Mouse (Mus musculus) limb, embryonic 14.5 days (tissue): Measurements from ENCODE around the gene Fam205a1. TPM values are rescaled to one million over a fixed set of nuclear protein-coding genes. Genes with fewer than 3 reads are reported as not detected.

Experiments
- ATAC-seq: fragments of 200-750 bp; cut with Nextera tagmentation; 2 replicates; pipeline ENCODE4 v1.8.0; 2017; ENCODE audit warnings: low read depth, moderate number of reproducible peaks, moderate TSS enrichment; ENCODE audit not compliant: low FRiP score
- DNase-seq: peaks from one replicate; pipeline ENCODE4 v3.0.0-alpha.2; 2015; ENCODE audit warnings: low spot score
- H3K27ac ChIP-seq: fragments of 300-500 bp; sonication (generic); replicated peaks from 2 replicates; pipeline ENCODE4 v1.5.1; 2014; ENCODE audit warnings: low read depth, mild to moderate bottlenecking, low read length, moderate library complexity, mixed read lengths
- H3K27me3 ChIP-seq: fragments of 300-500 bp; sonication (generic); 2 replicates; pipeline ENCODE4 v1.6.1; 2014; ENCODE audit warnings: low read length, mixed read lengths; ENCODE audit not compliant: control insufficient read depth, insufficient read depth
- H3K36me3 ChIP-seq: fragments of 300-500 bp; sonication (generic); 2 replicates; pipeline ENCODE4 v1.6.1; 2014; ENCODE audit warnings: mild to moderate bottlenecking, low read length, moderate library complexity, mixed read lengths; ENCODE audit not compliant: control insufficient read depth, insufficient read depth
- H3K4me1 ChIP-seq: fragments of 300-500 bp; sonication (generic); 2 replicates; pipeline ENCODE4 v1.6.1; 2014; ENCODE audit warnings: antibody characterized with exemption, low read length, mixed read lengths; ENCODE audit not compliant: control insufficient read depth, insufficient read depth
- H3K4me2 ChIP-seq: fragments of 300-500 bp; sonication (generic); replicated peaks from 2 replicates; pipeline ENCODE4 v1.6.1; 2014; ENCODE audit warnings: low read depth, mild to moderate bottlenecking, low read length, moderate library complexity; ENCODE audit not compliant: severe bottlenecking
- H3K4me3 ChIP-seq: fragments of 300-500 bp; sonication (generic); replicated peaks from 2 replicates; pipeline ENCODE4 v1.5.1; 2014; ENCODE audit warnings: low read length
- H3K9ac ChIP-seq: fragments of 300-500 bp; sonication (generic); 2 replicates; pipeline ENCODE4 v1.6.1; 2014; ENCODE audit warnings: mild to moderate bottlenecking, low read depth, low read length, moderate library complexity; ENCODE audit not compliant: severe bottlenecking
- H3K9me3 ChIP-seq: fragments of 300-500 bp; sonication (generic); 2 replicates; pipeline ENCODE4 v1.6.1; 2016; ENCODE audit warnings: low read length; ENCODE audit not compliant: control insufficient read depth
- POLR2A ChIP-seq: fragments of 200-500 bp; IDR thresholded peaks from 2 replicates; pipeline ENCODE4 v1.8.0; 2012; ENCODE audit warnings: inconsistent platforms, mild to moderate bottlenecking, moderate library complexity, borderline replicate concordance; ENCODE audit not compliant: insufficient read depth, insufficient read length; ENCODE audit errors: extremely low read depth
- WGBS: fragments of 180-500 bp; shearing (Covaris S2); extraction: QIAGEN DNeasy Blood & Tissue Kit; methylation state at CpG from one replicate; pipeline ENCODE4 v1.1.7; 2014; 5-methylcytosine and 5-hydroxymethylcytosine counted together
- polyA plus RNA-seq, 2 experiments: library from polyadenylated mRNA; depleted of rRNA in 1 of 2; stranded (reverse) in 1 of 2; unstranded in 1 of 2; fragments of >200 nt; fragmentation: Nextera tagmentation in 1 of 2; extraction: Ambion mirVana in 1 of 2; gene quantifications; 2 replicates each; pipeline versions ENCODE4 v1.2.1 to v1.2.3; 2012 to 2014

The Fam205a1 gene
- polyA plus RNA-seq, 2 experiments: 0.06 TPM; not detected in 1

DNA sequence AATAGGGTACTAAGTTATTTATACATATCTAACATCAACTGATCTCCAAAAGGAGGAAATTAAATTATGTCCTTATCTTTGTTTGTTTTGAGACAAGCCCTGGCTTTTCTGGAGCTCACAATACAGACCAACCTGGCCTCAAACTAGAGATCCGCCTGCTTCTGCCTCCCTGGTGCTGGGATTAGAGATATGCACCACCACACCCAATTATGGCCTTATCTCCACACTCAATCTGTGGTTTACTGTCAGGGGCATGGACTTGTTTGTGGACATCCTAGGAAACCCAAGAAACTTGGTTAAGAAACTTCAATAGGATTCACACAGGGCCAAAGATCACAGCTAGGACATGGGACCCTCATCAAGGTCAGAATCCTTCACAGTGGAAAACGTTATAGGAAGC is 24.0 kb upstream of the Fam205a1 start:
- Histone ChIP-seq H3K36me3 (no peaks in the 10 kb centered on the region), H3K4me1 (no peaks in the 10 kb centered on the region), H3K4me3 (no peak overlapping the region), H3K27ac (no peak overlapping the region), H3K27me3 (no peaks in the 10 kb centered on the region), H3K9me3 (no peaks in the 10 kb centered on the region), H3K9ac (no peak overlapping the region), H3K4me2 (no peak overlapping the region)
- 76% methylated on average over 2 of the region's 2 CpGs for whole genome bisulfite sequencing
- TF ChIP-seq POLR2A: no peak
- ATAC-seq (no peak), DNase-seq (no peak)

DNA sequence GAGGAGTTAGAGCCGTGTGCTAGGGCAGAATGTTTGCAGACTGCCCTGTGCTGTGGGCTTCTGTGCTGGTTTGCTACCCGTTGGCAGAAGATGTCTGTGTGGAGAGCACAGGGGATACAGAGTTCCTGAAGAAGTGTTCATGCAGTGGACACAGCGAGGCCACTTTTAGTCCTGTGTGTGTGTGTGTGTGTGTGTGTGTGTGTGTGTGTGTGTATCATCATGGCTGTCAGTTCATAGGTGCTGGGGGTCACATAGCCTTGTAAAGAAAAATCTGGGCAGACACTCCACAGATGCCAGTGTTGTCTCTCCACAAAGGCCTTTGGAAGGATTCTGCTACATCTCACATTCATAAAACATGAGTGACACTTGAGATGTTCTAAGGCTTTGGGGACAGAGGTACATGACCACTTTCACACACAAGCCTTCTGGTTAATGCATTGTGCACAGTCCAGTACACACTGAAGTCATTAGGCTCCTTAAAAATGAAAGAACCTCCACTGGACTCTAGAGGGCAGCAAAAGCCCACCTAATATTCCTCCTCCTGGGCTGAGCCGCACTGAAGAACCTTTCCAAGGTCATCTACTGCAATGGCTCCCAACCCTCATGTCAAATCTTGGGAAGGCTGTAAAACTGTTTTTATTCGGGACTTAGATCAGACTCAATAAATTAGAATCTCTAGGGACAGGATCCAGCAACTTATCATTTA is 23.1 kb upstream of the Fam205a1 start:
- ATAC-seq (peak; percentile 81), DNase-seq (peak; percentile 80)
- no peaks in the 10 kb centered on the region for H3K36me3 ChIP-seq
- H3K27ac ChIP-seq: no peak overlapping the region
- no peak overlapping the region for H3K4me3 ChIP-seq
- TF ChIP-seq POLR2A: no peak
- H3K9me3 ChIP-seq: no peaks in the 10 kb centered on the region
- no peaks in the 10 kb centered on the region for H3K4me1 ChIP-seq
- H3K9ac ChIP-seq: no peak overlapping the region
- 37% methylated on average over 5 of the region's 5 CpGs for WGBS
- no peaks in the 10 kb centered on the region for H3K27me3 ChIP-seq
- H3K4me2 ChIP-seq: no peak overlapping the region

GRCm38 (mm10) chr4:42874134-42874533 is 20.4 kb upstream of the Fam205a1 start, which contains the start of gene Fam205c:
Gene Fam205c (minus strand): TSS chr4:42874234.
- ATAC-seq (no peak), DNase-seq (no peak)
- TF ChIP-seq POLR2A: no peak
- Histone ChIP-seq H3K27me3 (no peaks in the 10 kb centered on the region), H3K27ac (no peak within 1 kb of the TSS), H3K4me2 (no peak within 1 kb of the TSS), H3K4me3 (no peak within 1 kb of the TSS), H3K9ac (no peak within 1 kb of the TSS), H3K4me1 (no peaks in the 10 kb centered on the region), H3K36me3 (no peaks in the 10 kb centered on the region), H3K9me3 (no peaks in the 10 kb centered on the region)
- WGBS: 86% methylated on average over 7 of the region's 7 CpGs

DNA sequence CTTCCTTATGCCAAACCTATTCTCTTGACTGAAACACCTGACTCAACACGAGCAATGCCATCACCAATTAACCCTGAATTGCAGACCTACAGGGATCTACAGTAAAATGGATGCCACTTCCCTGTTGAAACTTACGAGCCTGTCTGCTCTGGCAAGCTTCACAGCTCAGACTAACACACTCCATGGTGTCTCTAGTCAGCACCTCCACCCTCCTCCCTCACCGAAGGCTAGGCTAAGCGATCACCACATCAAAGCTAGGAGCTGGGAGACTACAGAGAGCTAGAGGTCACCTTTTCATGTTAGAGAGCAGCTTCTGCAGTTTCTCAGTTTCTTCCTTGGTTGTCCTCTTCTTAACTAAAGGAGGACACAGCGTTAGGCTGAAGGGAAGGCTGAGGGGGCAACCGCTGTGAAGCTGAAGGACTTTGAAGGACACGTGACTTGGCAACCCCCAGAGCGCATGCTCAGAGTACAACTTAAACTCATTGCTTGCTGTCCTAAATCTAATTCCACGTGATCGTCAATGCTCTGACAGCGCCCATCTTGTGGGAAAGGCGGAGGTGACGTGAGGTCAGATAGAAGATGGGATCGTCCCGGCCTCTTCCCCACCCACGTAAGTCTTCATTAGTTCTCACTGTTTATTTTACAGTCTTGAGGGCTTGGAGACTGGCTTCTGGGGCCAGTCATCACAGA is 19.2 kb upstream of the Fam205a1 start:
- H3K9me3 ChIP-seq: no peaks in the 10 kb centered on the region
- H3K4me3 ChIP-seq: no peak overlapping the region
- 69% methylated on average over 16 of the region's 16 CpGs for WGBS
- ATAC-seq (no peak), DNase-seq (no peak)
- TF ChIP-seq POLR2A: no peak
- H3K36me3 ChIP-seq: no peaks in the 10 kb centered on the region
- H3K4me1 ChIP-seq: no peaks in the 10 kb centered on the region
- no peaks in the 10 kb centered on the region for H3K27me3 ChIP-seq
- no peak overlapping the region for H3K27ac ChIP-seq
- no peak overlapping the region for H3K4me2 ChIP-seq
- H3K9ac ChIP-seq: no peak overlapping the region

- DNase-seq: no peak
- Histone ChIP-seq H3K36me3 (no peaks in the 10 kb centered on the region), H3K4me3 (no peak overlapping the region), H3K9me3 (no peaks in the 10 kb centered on the region), H3K4me1 (no peaks in the 10 kb centered on the region), H3K4me2 (no peak overlapping the region), H3K9ac (no peak overlapping the region), H3K27me3 (no peaks in the 10 kb centered on the region), H3K27ac (no peak overlapping the region)
- WGBS: 89% methylated on average over 7 of the region's 7 CpGs
- ATAC-seq: no peak
- TF ChIP-seq POLR2A: no peak
Measured at GRCm38 (mm10) chr4:42872151-42872550, 18.5 kb upstream of the Fam205a1 start.
